Mouse (Mus musculus) hindbrain, embryonic 14.5 days (tissue): ENCODE measurements around the gene Stpg1. TPM values are rescaled to one million over a fixed set of nuclear protein-coding genes. Genes with fewer than 3 reads are reported as not detected.

Experiments
- ATAC-seq: fragments of 200-750 bp; cut with Nextera tagmentation; 2 replicates; pipeline ENCODE4 v1.8.0; 2017; ENCODE audit warnings: moderate number of reproducible peaks, mild to moderate bottlenecking, moderate TSS enrichment, moderate library complexity; ENCODE audit not compliant: low FRiP score
- DNase-seq: peaks from one replicate; pipeline ENCODE4 v3.0.0-alpha.2; 2015; ENCODE audit warnings: low spot score
- H3K27ac ChIP-seq: fragments of 300-500 bp; sonication (generic); 2 replicates; pipeline ENCODE4 v1.5.1; 2014; ENCODE audit warnings: mild to moderate bottlenecking, moderate library complexity
- H3K27me3 ChIP-seq: fragments of 300-500 bp; sonication (generic); 2 replicates; pipeline ENCODE4 v1.6.1; 2014; ENCODE audit warnings: mild to moderate bottlenecking, low read length, mixed read lengths; ENCODE audit not compliant: control insufficient read depth, insufficient read depth
- H3K36me3 ChIP-seq: fragments of 300-500 bp; sonication (generic); replicated peaks from 2 replicates; pipeline ENCODE4 v1.6.1; 2014; ENCODE audit not compliant: control insufficient read depth, insufficient read depth
- H3K4me1 ChIP-seq: fragments of 300-500 bp; sonication (generic); replicated peaks from 2 replicates; pipeline ENCODE4 v1.6.1; 2014; ENCODE audit warnings: antibody characterized with exemption, low read length, mixed read lengths; ENCODE audit not compliant: control insufficient read depth, insufficient read depth
- H3K4me2 ChIP-seq: fragments of 300-500 bp; sonication (generic); replicated peaks from 2 replicates; pipeline ENCODE4 v1.6.1; 2014; ENCODE audit warnings: mild to moderate bottlenecking, moderate library complexity
- H3K4me3 ChIP-seq: fragments of 300-500 bp; sonication (generic); replicated peaks from 2 replicates; pipeline ENCODE4 v1.5.1; 2014; ENCODE audit warnings: mild to moderate bottlenecking, low read length
- H3K9ac ChIP-seq: fragments of 300-500 bp; sonication (generic); 2 replicates; pipeline ENCODE4 v1.6.1; 2014
- H3K9me3 ChIP-seq: fragments of 300-500 bp; sonication (generic); 2 replicates; pipeline ENCODE4 v1.6.1; 2016; ENCODE audit warnings: low read length; ENCODE audit not compliant: control insufficient read depth
- WGBS: fragments of 180-500 bp; shearing (Covaris S2); extraction: QIAGEN DNeasy Blood & Tissue Kit; methylation state at CpG from one replicate; pipeline ENCODE4 v1.1.7; 2014; 5-methylcytosine and 5-hydroxymethylcytosine counted together
- polyA plus RNA-seq: library from polyadenylated mRNA; unstranded; fragments of >200 nt; fragmentation: Nextera tagmentation; extraction: Ambion mirVana; gene quantifications from 2 replicates; pipeline ENCODE4 v1.2.1, GENCODE M21; 2014

Gene Stpg1
- polyA plus RNA-seq, 1 experiment from 2014 or later: 0.29 TPM

GRCm38 (mm10) chr4:135489256-135489655 lies 5.3 kb upstream of the Stpg1 start:
- no peak overlapping the region for H3K9ac ChIP-seq
- H3K27ac ChIP-seq: no peak overlapping the region
- ATAC-seq (no peak), DNase-seq (no peak)
- H3K4me2 ChIP-seq: no peak overlapping the region
- no peaks in the 10 kb centered on the region for H3K27me3 ChIP-seq
- peaks cover 7% of the 10 kb centered on the region for H3K4me1 ChIP-seq
- H3K36me3 ChIP-seq: peaks cover 26% of the 10 kb centered on the region; the same call in 1 of the 2 replicates
- WGBS: 86% methylated on average over 7 of the region's 7 CpGs
- no peaks in the 10 kb centered on the region for H3K9me3 ChIP-seq
- no peak overlapping the region for H3K4me3 ChIP-seq

- Histone ChIP-seq H3K36me3 (peaks cover 23% of the 10 kb centered on the region; the same call in 1 of the 2 replicates), H3K4me1 (peaks cover 16% of the 10 kb centered on the region), H3K4me2 (peak overlapping the region; percentile 67), H3K27ac (peak overlapping the region; percentile 53; the same call in 1 of the 2 replicates), H3K9me3 (no peaks in the 10 kb centered on the region), H3K9ac (peak overlapping the region; percentile 60; the same call in 1 of the 2 replicates), H3K27me3 (peaks cover 5% of the 10 kb centered on the region; the same call in 1 of the 2 replicates), H3K4me3 (peak overlapping the region; percentile 51)
- ATAC-seq: no peak
- no peak for DNase-seq
- 52% methylated on average over 4 of the region's 4 CpGs for WGBS
These were observed 1.3 kb upstream of the Stpg1 start for GRCm38 (mm10) chr4:135493271-135493670.

- H3K4me3 ChIP-seq: peak overlapping the region; percentile 51
- H3K9ac ChIP-seq: peak overlapping the region; percentile 60
- peaks cover 16% of the 10 kb centered on the region for H3K4me1 ChIP-seq
- DNase-seq (peak; percentile 52), ATAC-seq (no peak)
- peaks cover 5% of the 10 kb centered on the region; the same call in 1 of the 2 replicates for H3K27me3 ChIP-seq
- peak overlapping the region; percentile 67 for H3K4me2 ChIP-seq
- 1% methylated on average over 33 of the region's 33 CpGs for WGBS
- H3K36me3 ChIP-seq: peaks cover 17% of the 10 kb centered on the region; the same call in 1 of the 2 replicates
- H3K27ac ChIP-seq: peak overlapping the region; percentile 53
- H3K9me3 ChIP-seq: no peaks in the 10 kb centered on the region
These were observed 684 bp upstream of the Stpg1 start for GRCm38 (mm10) chr4:135493691-135494520.

DNA sequence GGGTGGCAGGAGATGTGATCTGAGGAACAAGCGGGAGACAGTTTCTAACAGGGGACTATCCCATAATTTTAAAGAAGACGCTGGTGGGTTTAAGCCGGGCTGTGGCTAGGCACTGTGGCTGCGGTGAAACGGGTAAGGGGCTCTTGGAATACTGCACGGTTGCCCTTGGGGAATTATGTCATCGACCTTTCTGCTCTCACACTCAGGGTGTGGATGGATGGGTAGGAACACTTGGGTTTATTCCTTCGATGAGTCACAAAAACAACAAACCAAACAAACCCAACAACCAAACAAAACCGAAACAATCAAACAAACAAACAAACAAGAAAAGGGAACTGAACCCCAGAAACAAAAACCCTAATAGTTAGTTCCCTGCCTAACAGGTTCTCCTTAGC lies 804 bp downstream of the Stpg1 start:
- H3K27ac ChIP-seq: no peak overlapping the region; the same call in 1 of the 2 replicates
- H3K36me3 ChIP-seq: peaks cover 3% of the 10 kb centered on the region; the same call in 1 of the 2 replicates
- peaks cover 5% of the 10 kb centered on the region; the same call in 1 of the 2 replicates for H3K27me3 ChIP-seq
- peak overlapping the region; percentile 60 for H3K9ac ChIP-seq
- ATAC-seq: no peak
- H3K4me1 ChIP-seq: peaks cover 16% of the 10 kb centered on the region
- WGBS: 14% methylated on average over 9 of the region's 9 CpGs
- DNase-seq: no peak
- H3K4me2 ChIP-seq: peak overlapping the region; percentile 67
- peak overlapping the region; percentile 51 for H3K4me3 ChIP-seq
- no peaks in the 10 kb centered on the region for H3K9me3 ChIP-seq

DNA sequence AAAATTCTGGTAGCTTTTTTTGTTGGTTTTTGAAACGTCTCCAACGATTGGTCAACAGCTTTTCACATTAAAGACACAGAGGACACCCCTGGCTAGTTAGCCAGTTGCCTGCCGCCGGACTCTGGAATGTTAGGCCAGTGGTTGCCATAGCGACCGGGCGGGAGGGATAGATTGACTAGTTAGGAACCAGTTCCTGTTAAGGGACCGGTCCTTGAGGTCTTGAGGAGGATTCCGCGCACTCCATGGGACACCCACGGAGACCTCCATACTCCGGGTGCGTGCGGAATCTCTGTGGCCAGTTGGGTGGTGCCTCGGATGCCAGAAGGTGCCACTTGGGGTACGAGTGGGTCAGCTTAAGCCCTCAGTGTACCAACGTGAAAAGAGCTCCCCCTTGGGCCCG lies 1.2 kb downstream of the Stpg1 start:
- H3K9ac ChIP-seq: 0 out of 2 replicates have a peak overlapping the region, but pooled peaks have one; percentile 60
- no peak for ATAC-seq
- peak; percentile 48 for DNase-seq
- H3K36me3 ChIP-seq: no peaks in the 10 kb centered on the region
- peak overlapping the region; percentile 67 for H3K4me2 ChIP-seq
- 11% methylated on average over 18 of the region's 18 CpGs for WGBS
- no peaks in the 10 kb centered on the region for H3K9me3 ChIP-seq
- peaks cover 16% of the 10 kb centered on the region for H3K4me1 ChIP-seq
- peaks cover 5% of the 10 kb centered on the region; the same call in 1 of the 2 replicates for H3K27me3 ChIP-seq
- no peak overlapping the region for H3K27ac ChIP-seq
- H3K4me3 ChIP-seq: peak overlapping the region; percentile 51; the same call in 1 of the 2 replicates

GRCm38 (mm10) chr4:135498136-135498535 lies 3.5 kb downstream of the Stpg1 start:
- H3K27me3 ChIP-seq: peaks cover 5% of the 10 kb centered on the region; the same call in 1 of the 2 replicates
- H3K4me3 ChIP-seq: no peak overlapping the region
- peaks cover 16% of the 10 kb centered on the region for H3K4me1 ChIP-seq
- H3K9me3 ChIP-seq: no peaks in the 10 kb centered on the region
- H3K4me2 ChIP-seq: no peak overlapping the region
- no peaks in the 10 kb centered on the region for H3K36me3 ChIP-seq
- WGBS: 78% methylated on average over 6 of the region's 6 CpGs
- H3K27ac ChIP-seq: no peak overlapping the region
- DNase-seq (no peak), ATAC-seq (no peak)
- H3K9ac ChIP-seq: no peak overlapping the region

DNA sequence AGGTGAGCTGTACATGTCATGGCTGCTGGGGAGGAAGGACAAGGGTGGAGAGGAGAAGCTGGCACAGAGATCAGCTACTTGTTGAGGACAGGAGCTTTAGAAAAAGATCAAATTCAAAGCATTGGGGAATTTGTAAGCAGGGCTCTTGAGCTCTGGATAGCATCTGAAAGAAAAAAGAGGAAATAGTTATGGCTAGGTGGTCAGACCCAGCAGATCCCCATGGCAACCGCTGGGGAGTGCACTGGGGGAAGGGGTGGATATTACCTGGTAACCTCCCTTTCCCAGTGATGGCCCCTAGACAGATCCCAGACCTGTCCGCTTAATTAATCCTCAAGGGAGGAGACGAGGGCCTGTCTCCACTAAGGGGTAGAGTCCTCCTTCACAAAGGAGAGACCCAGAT lies 5.2 kb downstream of the Stpg1 start:
- no peak for ATAC-seq
- 65% methylated on average over 3 of the region's 3 CpGs for WGBS

DNA sequence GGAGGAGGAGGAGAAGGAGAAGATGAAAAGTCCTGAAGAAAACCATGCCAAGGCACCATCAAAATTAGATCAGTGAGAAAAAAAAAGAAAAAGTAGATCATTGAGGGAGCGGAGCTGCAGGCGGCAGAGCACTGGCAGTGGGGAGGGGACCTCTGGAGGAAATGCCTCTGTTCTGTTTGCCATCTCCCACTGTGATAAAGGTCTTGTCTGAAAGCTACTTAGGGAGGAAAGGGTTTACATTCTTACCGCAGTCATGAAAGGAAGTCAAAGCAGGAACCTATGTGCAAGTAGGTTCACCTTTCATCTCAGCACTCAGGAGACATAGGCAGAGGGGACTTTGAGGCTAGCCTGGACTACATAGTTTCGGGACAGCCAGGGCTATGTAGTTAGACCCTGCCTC lies 7.0 kb downstream of the Stpg1 start:
- ATAC-seq (no peak), DNase-seq (no peak)
- H3K9me3 ChIP-seq: no peaks in the 10 kb centered on the region
- H3K4me3 ChIP-seq: no peak overlapping the region
- H3K9ac ChIP-seq: no peak overlapping the region
- 50% methylated on average over 4 of the region's 4 CpGs for WGBS
- no peaks in the 10 kb centered on the region for H3K4me1 ChIP-seq
- H3K36me3 ChIP-seq: no peaks in the 10 kb centered on the region
- no peak overlapping the region for H3K27ac ChIP-seq
- no peak overlapping the region for H3K4me2 ChIP-seq
- no peaks in the 10 kb centered on the region for H3K27me3 ChIP-seq

More for the DNA sequence above, 5.2 kb downstream of the Stpg1 start:
- no peak overlapping the region for H3K27ac ChIP-seq
- no peak for DNase-seq
- no peak overlapping the region for H3K9ac ChIP-seq
- peaks cover 9% of the 10 kb centered on the region; the same call in 1 of the 2 replicates for H3K4me1 ChIP-seq
- H3K9me3 ChIP-seq: no peaks in the 10 kb centered on the region
- H3K4me2 ChIP-seq: no peak overlapping the region
- peaks cover 5% of the 10 kb centered on the region; the same call in 1 of the 2 replicates for H3K27me3 ChIP-seq
- H3K4me3 ChIP-seq: no peak overlapping the region
- no peaks in the 10 kb centered on the region for H3K36me3 ChIP-seq

GRCm38 (mm10) chr4:135505794-135506193 lies 11.2 kb downstream of the Stpg1 start:
- no peak for DNase-seq
- Histone ChIP-seq H3K27ac (no peak overlapping the region), H3K36me3 (no peaks in the 10 kb centered on the region), H3K9ac (no peak overlapping the region), H3K4me1 (no peaks in the 10 kb centered on the region; the same call in 1 of the 2 replicates), H3K4me3 (no peak overlapping the region), H3K4me2 (no peak overlapping the region), H3K27me3 (no peaks in the 10 kb centered on the region), H3K9me3 (no peaks in the 10 kb centered on the region)
- no peak for ATAC-seq
- WGBS: 68% methylated on average over 11 of the region's 11 CpGs
